Mouse (Mus musculus) liver, embryonic 18 days (tissue): ENCODE data around the gene Cachd1. TPM values are rescaled to one million over a fixed set of nuclear protein-coding genes. Genes with fewer than 3 reads are reported as not detected.

Source experiments
- polyA plus RNA-seq: library from polyadenylated mRNA; depleted of rRNA; stranded (reverse); fragments of >200 nt; gene quantifications from 2 replicates; pipeline ENCODE4 v1.2.3, GENCODE M21; 2012; rRNA removed

Gene Cachd1
- 5.2 and 7.0 TPM in 2 replicates for polyA plus RNA-seq

DNA sequence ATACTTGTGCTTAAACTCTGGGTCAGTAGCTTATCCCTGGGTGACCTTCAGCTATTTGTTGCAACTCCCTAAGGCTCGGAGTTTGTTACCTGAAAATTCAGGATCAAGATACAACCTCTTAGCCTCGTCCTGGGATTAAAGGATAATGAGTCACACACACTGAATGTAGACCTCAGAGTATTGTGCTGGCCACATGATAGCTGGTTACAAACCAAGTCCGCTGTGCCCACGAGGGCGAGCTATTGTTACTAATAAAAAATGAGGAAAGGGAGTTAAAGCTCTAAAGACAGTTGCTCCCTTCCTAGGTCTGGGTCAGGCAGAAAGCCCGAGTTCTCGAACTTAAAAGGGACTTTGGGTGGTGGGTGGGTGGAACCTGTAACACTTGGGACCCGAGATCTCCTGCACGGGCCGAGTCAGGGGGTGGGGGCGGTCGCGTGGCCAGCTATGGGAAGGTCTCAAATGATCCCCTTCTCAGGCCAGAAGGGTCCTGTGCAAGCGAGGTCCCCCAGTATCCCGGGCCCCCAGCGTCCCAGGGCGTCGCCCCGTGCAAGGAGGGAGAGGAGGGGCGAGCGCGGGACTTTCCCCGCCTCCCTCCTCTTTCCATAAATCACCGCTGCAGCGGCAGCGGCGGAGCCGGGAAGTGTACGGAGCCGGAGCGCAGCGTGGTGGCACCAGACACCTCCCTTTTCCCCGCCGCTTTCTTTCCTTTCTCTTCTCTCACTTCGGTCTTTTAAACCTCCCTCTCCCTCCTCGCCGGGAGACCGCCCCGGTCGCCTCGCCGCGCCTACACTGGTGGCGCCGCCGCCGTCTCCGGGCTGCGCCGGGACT lies at the start of gene Cachd1:
Gene Cachd1 (plus strand): TSS at position 633 of the 828 bp plus-strand sequence.

DNA sequence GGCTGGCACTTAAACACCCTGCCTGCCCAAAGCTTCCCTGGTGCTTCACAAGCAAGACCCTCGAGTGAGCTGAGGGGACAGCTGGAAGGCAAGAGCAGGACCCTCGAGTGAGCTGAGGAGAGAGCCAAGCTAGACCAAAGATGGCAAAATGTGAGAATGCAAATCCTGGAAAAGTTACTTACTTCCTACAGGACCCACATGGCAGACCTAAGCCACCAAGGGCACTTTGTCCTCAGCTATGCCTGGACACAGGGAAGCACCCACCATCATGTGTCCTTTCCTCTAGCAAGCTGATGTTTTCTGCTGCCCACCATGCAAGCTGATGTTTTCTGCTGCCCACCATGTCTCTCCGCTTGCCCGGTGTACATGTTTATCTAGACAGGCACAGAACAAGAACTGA lies 244.1 kb downstream of the Cachd1 start, which contains the start of gene Gm10577:
Gene Gm10577 (minus strand): TSS at position 101 of the 400 bp plus-strand sequence.

DNA sequence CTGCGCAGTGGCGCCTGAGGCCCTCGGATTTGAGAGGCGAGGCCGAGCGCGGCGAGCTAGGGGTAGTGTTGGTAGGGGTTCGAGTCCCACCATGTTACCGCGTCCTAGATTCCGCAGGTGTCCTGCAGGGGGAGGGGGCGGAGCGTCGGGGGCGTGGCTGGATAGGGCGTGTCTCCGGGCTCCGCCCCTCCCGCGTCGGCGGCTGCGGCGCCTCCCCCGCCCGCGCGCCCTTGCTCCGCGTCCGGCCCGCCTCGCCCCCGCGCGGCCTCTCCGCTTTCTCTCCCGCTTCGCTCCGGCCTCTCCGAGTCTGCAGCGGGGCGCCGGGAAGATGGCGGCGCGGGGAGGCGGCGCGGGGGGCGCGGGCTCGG lies 292.3 kb downstream of the Cachd1 start, which contains the start of gene Raver2:
Gene Raver2 (plus strand): TSS at position 198 of the 368 bp plus-strand sequence.

Other genes starting within 250 kb of the Cachd1 start
- gene Gm10577, start 244.0 kb downstream of the Cachd1 start, polyA plus RNA-seq: not detected in 2 replicates